Mouse (Mus musculus): ENCODE measurements around the gene Foxk1. TPM values are rescaled to one million over a fixed set of nuclear protein-coding genes. Genes with fewer than 3 reads are reported as not detected.
A peak's percentile ranks its signal among the peaks of the same experiment; 100 is the strongest.

Foxk1 gene
- polyA plus RNA-seq, 1 experiment = 26.1 TPM

DNA sequence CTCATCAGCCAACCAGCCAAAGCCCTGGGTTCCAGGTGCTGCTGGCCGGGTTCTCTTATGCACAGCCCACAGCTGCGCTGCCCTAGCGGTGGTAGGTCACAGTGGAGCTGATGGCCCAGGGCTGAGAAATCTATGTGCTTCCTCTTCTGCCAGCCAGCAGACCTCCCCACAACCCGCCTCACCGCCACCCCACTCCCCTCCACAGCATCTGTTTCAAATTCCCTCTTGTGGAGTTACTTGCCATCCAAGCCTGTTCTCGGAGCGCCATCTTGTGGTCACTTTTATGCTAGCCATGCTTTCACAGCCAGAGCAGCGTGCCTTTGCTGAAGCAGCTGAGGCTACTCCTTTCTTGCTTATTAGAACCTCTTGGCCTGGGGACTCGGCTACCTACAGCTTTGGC is 46.8 kb downstream of the Foxk1 start:
- Histone ChIP-seq H3K4me3 (replicated peaks; ENCODE audit: extremely low read depth, low read depth, low read length) (no peak overlapping the region), H3K4me1 (ENCODE audit: control insufficient read depth, insufficient read depth, low read length) (peaks cover 29% of the 10 kb centered on the region)
- WGBS = 7% methylated on average over 9 of the region's 9 CpGs
- DNase-seq = peak; percentile 89
- TF ChIP-seq CTCF (IDR thresholded peaks at IDR 0.05; ENCODE audit: insufficient read depth, low read length) (peak; percentile 95), POLR2A (IDR thresholded peaks at IDR 0.05; ENCODE audit: borderline replicate concordance, extremely low read depth, low read depth, low read length) (no peak)

GRCm38 (mm10) chr5:142448623-142449022 is 47.3 kb downstream of the Foxk1 start:
- DNase-seq = no peak
- WGBS = 62% methylated on average over 12 of the region's 12 CpGs
- TF ChIP-seq CTCF (IDR thresholded peaks at IDR 0.05; ENCODE audit: insufficient read depth, low read length) (no peak), POLR2A (IDR thresholded peaks at IDR 0.05; ENCODE audit: borderline replicate concordance, extremely low read depth, low read depth, low read length) (no peak)
- H3K4me1 ChIP-seq (ENCODE audit: control insufficient read depth, insufficient read depth, low read length) = peaks cover 24% of the 10 kb centered on the region
- no peak overlapping the region for H3K4me3 ChIP-seq (replicated peaks; ENCODE audit: extremely low read depth, low read depth, low read length)

GRCm38 (mm10) chr5:142450846-142451245 is 49.5 kb downstream of the Foxk1 start:
- no peak overlapping the region for H3K4me3 ChIP-seq (replicated peaks; ENCODE audit: extremely low read depth, low read depth, low read length)
- WGBS = 94% methylated on average over 9 of the region's 9 CpGs
- peaks cover 4% of the 10 kb centered on the region; the same call in 1 of the 2 replicates for H3K4me1 ChIP-seq (ENCODE audit: control insufficient read depth, insufficient read depth, low read length)
- TF ChIP-seq CTCF (IDR thresholded peaks at IDR 0.05; ENCODE audit: insufficient read depth, low read length) = no peak
- TF ChIP-seq POLR2A (IDR thresholded peaks at IDR 0.05; ENCODE audit: borderline replicate concordance, extremely low read depth, low read depth, low read length) = no peak
- DNase-seq = no peak

DNA sequence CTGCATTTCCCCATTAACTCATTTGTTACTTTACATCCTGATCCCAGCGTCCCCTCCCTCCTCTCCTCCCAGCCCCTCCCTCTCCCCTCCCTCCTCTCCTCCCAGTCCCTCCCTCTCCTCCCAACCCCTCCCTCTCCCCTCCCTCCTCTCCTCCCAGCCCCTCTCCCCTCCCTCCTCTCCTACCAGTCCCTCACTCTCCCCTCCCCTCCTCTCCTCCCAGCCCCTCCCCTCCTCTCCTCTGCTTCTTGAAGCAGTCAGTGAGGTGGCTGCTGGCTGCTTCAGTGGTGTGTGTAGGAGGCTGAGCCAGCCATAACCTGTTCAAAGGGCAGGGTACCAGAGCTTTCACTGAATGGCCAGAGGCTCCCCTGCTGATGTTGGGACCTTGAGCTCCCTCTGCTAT is 50.5 kb downstream of the Foxk1 start:
- Histone ChIP-seq H3K4me3 (replicated peaks; ENCODE audit: extremely low read depth, low read depth, low read length) (no peak overlapping the region), H3K4me1 (ENCODE audit: control insufficient read depth, insufficient read depth, low read length) (peaks cover 4% of the 10 kb centered on the region; the same call in 1 of the 2 replicates)
- WGBS = 44% methylated on average over 1 of the region's 1 CpGs
- no peak for DNase-seq
- TF ChIP-seq CTCF (IDR thresholded peaks at IDR 0.05; ENCODE audit: insufficient read depth, low read length) (no peak), POLR2A (IDR thresholded peaks at IDR 0.05; ENCODE audit: borderline replicate concordance, extremely low read depth, low read depth, low read length) (no peak)

DNA sequence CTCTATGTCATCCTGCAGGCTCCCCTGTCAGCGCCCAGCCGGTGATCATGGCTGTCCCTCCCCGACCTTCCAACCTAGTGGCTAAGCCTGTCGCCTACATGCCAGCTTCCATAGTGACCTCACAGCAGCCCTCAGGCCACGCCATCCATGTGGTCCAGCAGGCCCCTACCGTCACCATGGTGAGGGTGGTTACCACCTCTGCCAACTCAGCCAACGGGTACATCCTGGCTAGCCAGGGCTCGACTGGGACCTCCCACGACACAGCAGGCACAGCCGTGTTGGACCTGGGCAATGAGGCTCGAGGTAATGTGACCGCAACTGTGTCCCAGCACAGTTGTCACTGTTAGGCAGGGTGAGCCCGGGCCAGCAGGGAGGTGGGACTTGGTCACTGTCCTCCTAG is 52.4 kb downstream of the Foxk1 start:
- TF ChIP-seq POLR2A (IDR thresholded peaks at IDR 0.05; ENCODE audit: borderline replicate concordance, extremely low read depth, low read depth, low read length) = no peak
- DNase-seq = no peak
- Histone ChIP-seq H3K4me3 (replicated peaks; ENCODE audit: extremely low read depth, low read depth, low read length) (no peak overlapping the region), H3K4me1 (ENCODE audit: control insufficient read depth, insufficient read depth, low read length) (no peaks in the 10 kb centered on the region)
- WGBS = 93% methylated on average over 13 of the region's 13 CpGs

- no peak for DNase-seq
Measured at GRCm38 (mm10) chr5:142456318-142456717, 55.0 kb downstream of the Foxk1 start.

DNA sequence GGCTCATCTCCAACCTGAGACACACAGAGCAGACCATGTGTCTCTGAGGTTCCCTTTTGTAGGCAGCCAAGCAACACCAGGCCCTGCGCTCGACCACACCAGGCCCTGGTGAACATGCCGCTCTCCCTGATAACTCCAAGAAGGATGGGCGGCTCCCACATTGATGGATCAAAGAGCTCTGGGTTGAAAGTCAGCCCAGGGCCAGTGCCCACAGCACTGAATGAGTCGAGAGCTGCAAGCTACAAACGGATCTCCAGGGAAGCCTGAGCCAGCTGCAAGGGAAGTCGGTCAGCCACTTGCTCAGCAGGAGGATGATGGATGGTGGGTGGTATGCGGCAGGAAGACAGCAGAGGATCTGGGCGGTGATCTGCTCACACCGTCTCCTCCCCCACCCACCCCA is 56.0 kb downstream of the Foxk1 start:
- 44% methylated on average over 10 of the region's 10 CpGs for WGBS
- DNase-seq = no peak
- TF ChIP-seq CTCF (IDR thresholded peaks at IDR 0.05; ENCODE audit: insufficient read depth, low read length) (no peak), POLR2A (IDR thresholded peaks at IDR 0.05; ENCODE audit: borderline replicate concordance, extremely low read depth, low read depth, low read length) (no peak)
- no peak overlapping the region for H3K4me3 ChIP-seq (replicated peaks; ENCODE audit: extremely low read depth, low read depth, low read length)
- H3K4me1 ChIP-seq (ENCODE audit: control insufficient read depth, insufficient read depth, low read length) = no peaks in the 10 kb centered on the region

More at GRCm38 (mm10) chr5:142456318-142456717, 55.0 kb downstream of the Foxk1 start:
- Histone ChIP-seq H3K4me3 (replicated peaks; ENCODE audit: extremely low read depth, low read depth, low read length) (no peak overlapping the region), H3K4me1 (ENCODE audit: control insufficient read depth, insufficient read depth, low read length) (no peaks in the 10 kb centered on the region)
- TF ChIP-seq POLR2A (IDR thresholded peaks at IDR 0.05; ENCODE audit: borderline replicate concordance, extremely low read depth, low read depth, low read length) = no peak
- TF ChIP-seq CTCF (IDR thresholded peaks at IDR 0.05; ENCODE audit: insufficient read depth, low read length) = no peak
- 62% methylated on average over 15 of the region's 15 CpGs for WGBS

- no peak overlapping the region for H3K4me3 ChIP-seq (replicated peaks; ENCODE audit: extremely low read depth, low read depth, low read length)
- no peaks in the 10 kb centered on the region for H3K4me1 ChIP-seq (ENCODE audit: control insufficient read depth, insufficient read depth, low read length)
- DNase-seq = no peak
- TF ChIP-seq CTCF (IDR thresholded peaks at IDR 0.05; ENCODE audit: insufficient read depth, low read length) = no peak
- no peak for TF ChIP-seq POLR2A (IDR thresholded peaks at IDR 0.05; ENCODE audit: borderline replicate concordance, extremely low read depth, low read depth, low read length)
- WGBS = 84% methylated on average over 17 of the region's 17 CpGs
Measured at GRCm38 (mm10) chr5:142458791-142459557, 57.7 kb downstream of the Foxk1 start.

GRCm38 (mm10) chr5:142459834-142460233 is 58.5 kb downstream of the Foxk1 start:
- WGBS = 68% methylated on average over 5 of the region's 5 CpGs
- DNase-seq = no peak
- TF ChIP-seq CTCF (IDR thresholded peaks at IDR 0.05; ENCODE audit: insufficient read depth, low read length) (no peak), POLR2A (IDR thresholded peaks at IDR 0.05; ENCODE audit: borderline replicate concordance, extremely low read depth, low read depth, low read length) (no peak)
- no peaks in the 10 kb centered on the region; the same call in 1 of the 2 replicates for H3K4me1 ChIP-seq (ENCODE audit: control insufficient read depth, insufficient read depth, low read length)
- H3K4me3 ChIP-seq (replicated peaks; ENCODE audit: extremely low read depth, low read depth, low read length) = no peak overlapping the region

Measured in lung, adult 2 months (tissue).